Mouse (Mus musculus): ENCODE measurements around the gene Clip3. TPM values are rescaled to one million over a fixed set of nuclear protein-coding genes. Genes with fewer than 3 reads are reported as not detected.

Gene Clip3
- polyA plus RNA-seq (2012; rRNA removed) (106 and 122 TPM in 2 replicates), polyA plus RNA-seq (2014; fragmentation: Nextera tagmentation; extraction: Ambion mirVana) (55.1 and 56.7 TPM in 2 replicates)

- no peaks in the 10 kb centered on the region for H3K27me3 ChIP-seq (ENCODE audit: control insufficient read depth, insufficient read depth, low read length)
- peak; percentile 82 for DNase-seq (ENCODE audit: low spot score)
- peaks cover 35% of the 10 kb centered on the region for H3K36me3 ChIP-seq (ENCODE audit: control insufficient read depth, insufficient read depth, low read length)
- H3K4me2 ChIP-seq (replicated peaks; ENCODE audit: low read depth, low read length, severe bottlenecking), result peak within 1 kb of the TSS; percentile 70
- peaks cover 14% of the 10 kb centered on the region for H3K4me1 ChIP-seq (ENCODE audit: control insufficient read depth, insufficient read depth, low read length)
- H3K4me3 ChIP-seq (replicated peaks; ENCODE audit: low read length), result peak within 1 kb of the TSS; percentile 82
- H3K9me3 ChIP-seq (ENCODE audit: control insufficient read depth, low read length), result no peaks in the 10 kb centered on the region
- WGBS, result 7% methylated on average over 33 of the region's 35 CpGs
- peak; percentile 75 for ATAC-seq (ENCODE audit: low FRiP score, low read depth)
- TF ChIP-seq POLR2A (IDR thresholded peaks at IDR 0.05; ENCODE audit: borderline replicate concordance, extremely low read depth, insufficient read depth, insufficient read length), result peak; percentile 33; the same call in 1 of the 2 replicates
- peak within 1 kb of the TSS; percentile 86 for H3K9ac ChIP-seq (ENCODE audit: low read depth, low read length, severe bottlenecking)
- peak within 1 kb of the TSS; percentile 52; the same call in 1 of the 2 replicates for H3K27ac ChIP-seq (replicated peaks; ENCODE audit: low read depth, low read length)
These were observed at the start of gene Clip3 for GRCm38 (mm10) chr7:30291215-30292131. Gene Clip3, plus strand, starts transcription at chr7:30291728.

GRCm38 (mm10) chr7:30251956-30252954 lies 39.3 kb upstream of the Clip3 start:
- H3K36me3 ChIP-seq (ENCODE audit: control insufficient read depth, insufficient read depth, low read length), result peaks cover 3% of the 10 kb centered on the region; the same call in 1 of the 2 replicates
- no peak for TF ChIP-seq POLR2A (IDR thresholded peaks at IDR 0.05; ENCODE audit: borderline replicate concordance, extremely low read depth, insufficient read depth, insufficient read length)
- WGBS, result 78% methylated on average over 12 of the region's 12 CpGs

GRCm38 (mm10) chr7:30265041-30265440 lies 26.5 kb upstream of the Clip3 start:
- Histone ChIP-seq H3K4me2 (replicated peaks; ENCODE audit: low read depth, low read length, severe bottlenecking) (no peak overlapping the region), H3K9me3 (ENCODE audit: control insufficient read depth, low read length) (no peaks in the 10 kb centered on the region), H3K9ac (ENCODE audit: low read depth, low read length, severe bottlenecking) (no peak overlapping the region), H3K36me3 (ENCODE audit: control insufficient read depth, insufficient read depth, low read length) (peaks cover 9% of the 10 kb centered on the region; the same call in 1 of the 2 replicates), H3K27me3 (ENCODE audit: control insufficient read depth, insufficient read depth, low read length) (no peaks in the 10 kb centered on the region), H3K4me1 (ENCODE audit: control insufficient read depth, insufficient read depth, low read length) (no peaks in the 10 kb centered on the region), H3K4me3 (replicated peaks; ENCODE audit: low read length) (no peak overlapping the region), H3K27ac (replicated peaks; ENCODE audit: low read depth, low read length) (no peak overlapping the region)
- ATAC-seq (ENCODE audit: low FRiP score, low read depth) (no peak), DNase-seq (ENCODE audit: low spot score) (no peak)
- no peak for TF ChIP-seq POLR2A (IDR thresholded peaks at IDR 0.05; ENCODE audit: borderline replicate concordance, extremely low read depth, insufficient read depth, insufficient read length)
- WGBS, result 79% methylated on average over 2 of the region's 2 CpGs

More at GRCm38 (mm10) chr7:30251956-30252954, 39.3 kb upstream of the Clip3 start:
- no peak overlapping the region for H3K4me3 ChIP-seq (replicated peaks; ENCODE audit: low read length)
- H3K27ac ChIP-seq (replicated peaks; ENCODE audit: low read depth, low read length), result no peak overlapping the region
- no peak overlapping the region for H3K4me2 ChIP-seq (replicated peaks; ENCODE audit: low read depth, low read length, severe bottlenecking)
- H3K4me1 ChIP-seq (ENCODE audit: control insufficient read depth, insufficient read depth, low read length), result no peaks in the 10 kb centered on the region
- H3K9me3 ChIP-seq (ENCODE audit: control insufficient read depth, low read length), result no peaks in the 10 kb centered on the region
- no peak for ATAC-seq (ENCODE audit: low FRiP score, low read depth)
- no peaks in the 10 kb centered on the region for H3K27me3 ChIP-seq (ENCODE audit: control insufficient read depth, insufficient read depth, low read length)
- no peak overlapping the region for H3K9ac ChIP-seq (ENCODE audit: low read depth, low read length, severe bottlenecking)
- DNase-seq (ENCODE audit: low spot score), result no peak

GRCm38 (mm10) chr7:30265531-30265930 lies 26.0 kb upstream of the Clip3 start:
- no peak overlapping the region for H3K9ac ChIP-seq (ENCODE audit: low read depth, low read length, severe bottlenecking)
- TF ChIP-seq POLR2A (IDR thresholded peaks at IDR 0.05; ENCODE audit: borderline replicate concordance, extremely low read depth, insufficient read depth, insufficient read length), result no peak
- H3K27me3 ChIP-seq (ENCODE audit: control insufficient read depth, insufficient read depth, low read length), result no peaks in the 10 kb centered on the region
- no peak for DNase-seq (ENCODE audit: low spot score)
- no peaks in the 10 kb centered on the region for H3K4me1 ChIP-seq (ENCODE audit: control insufficient read depth, insufficient read depth, low read length)
- no peak for ATAC-seq (ENCODE audit: low FRiP score, low read depth)
- H3K9me3 ChIP-seq (ENCODE audit: control insufficient read depth, low read length), result no peaks in the 10 kb centered on the region
- peaks cover 9% of the 10 kb centered on the region; the same call in 1 of the 2 replicates for H3K36me3 ChIP-seq (ENCODE audit: control insufficient read depth, insufficient read depth, low read length)
- H3K27ac ChIP-seq (replicated peaks; ENCODE audit: low read depth, low read length), result no peak overlapping the region
- no peak overlapping the region for H3K4me2 ChIP-seq (replicated peaks; ENCODE audit: low read depth, low read length, severe bottlenecking)
- H3K4me3 ChIP-seq (replicated peaks; ENCODE audit: low read length), result no peak overlapping the region
- 91% methylated on average over 5 of the region's 5 CpGs for WGBS
